Mouse (Mus musculus) brown adipose tissue, adult 24 weeks (tissue): ENCODE measurements around the gene Wdhd1. TPM values are rescaled to one million over a fixed set of nuclear protein-coding genes. Genes with fewer than 3 reads are reported as not detected.
"Not testable (repeated sequence)": the region's sequence is repeated elsewhere in the genome, so short reads cannot be mapped to it uniquely, and the experiment has no call there.

Experiments used
- H3K27ac ChIP-seq: fragments of 200-500 bp; replicated peaks from 2 replicates; pipeline ENCODE4 v1.5.1; 2012; ENCODE audit warnings: low read depth, mild to moderate bottlenecking, low read length
- H3K4me1 ChIP-seq: fragments of 200-500 bp; 2 replicates; pipeline ENCODE4 v1.6.1; 2012; ENCODE audit warnings: low read length, mixed read lengths; ENCODE audit not compliant: control insufficient read depth, insufficient read depth, insufficient read length
- H3K4me3 ChIP-seq: fragments of 200-500 bp; 2 replicates; pipeline ENCODE4 v1.5.1; 2012; ENCODE audit warnings: low read depth, mild to moderate bottlenecking, low read length, moderate library complexity; ENCODE audit not compliant: insufficient read depth
- polyA plus RNA-seq: library from polyadenylated mRNA; stranded (reverse); fragments of >200 nt; gene quantifications from 2 replicates; pipeline ENCODE4 v1.2.4, GENCODE M21; 2012; ENCODE audit not compliant: missing spikeins, insufficient read depth, insufficient read length

The Wdhd1 gene
- 3.2 TPM in 1 of 2 replicates, not detected in the other for polyA plus RNA-seq

GRCm38 (mm10) chr14:47276637-47277393, at the start of gene Wdhd1, which contains the start of gene Socs4:
Gene Wdhd1, minus strand, starts transcription at chr14:47276857.
Gene Socs4, plus strand, starts transcription at chr14:47276931.
- H3K27ac ChIP-seq, result peak within 1 kb of the TSS; percentile 88

GRCm38 (mm10) chr14:47325965-47326761, 49.5 kb upstream of the Wdhd1 start:
- no peaks in the 10 kb centered on the region for H3K4me1 ChIP-seq
- no peak overlapping the region for H3K4me3 ChIP-seq
- H3K27ac ChIP-seq, result no peak overlapping the region

More at GRCm38 (mm10) chr14:47276637-47277393, at the start of gene Wdhd1, which contains the start of gene Socs4:
- H3K4me3 ChIP-seq, result peak within 1 kb of the TSS; percentile 84
- H3K4me1 ChIP-seq, result no peaks in the 10 kb centered on the region

GRCm38 (mm10) chr14:47321581-47321980, 44.9 kb upstream of the Wdhd1 start:
- not testable (repeated sequence) for H3K4me1 ChIP-seq, H3K27ac ChIP-seq, H3K4me3 ChIP-seq

GRCm38 (mm10) chr14:47319362-47319761, 42.7 kb upstream of the Wdhd1 start:
- H3K4me1 ChIP-seq, result no peaks in the 10 kb centered on the region
- H3K4me3 ChIP-seq, result no peak overlapping the region
- H3K27ac ChIP-seq, result no peak overlapping the region

- no peaks in the 10 kb centered on the region for H3K4me1 ChIP-seq
- no peak overlapping the region for H3K4me3 ChIP-seq
- no peak overlapping the region for H3K27ac ChIP-seq
These were observed 33.9 kb upstream of the Wdhd1 start for GRCm38 (mm10) chr14:47310342-47311181.

- Histone ChIP-seq H3K27ac (no peak overlapping the region), H3K4me1 (peaks cover 6% of the 10 kb centered on the region; the same call in 1 of the 2 replicates), H3K4me3 (no peak overlapping the region)
These were observed 32.4 kb upstream of the Wdhd1 start for GRCm38 (mm10) chr14:47309061-47309460.

GRCm38 (mm10) chr14:47307669-47308068, 31.0 kb upstream of the Wdhd1 start:
- Histone ChIP-seq H3K4me1 (peaks cover 11% of the 10 kb centered on the region), H3K27ac (no peak overlapping the region), H3K4me3 (no peak overlapping the region)

- H3K4me1 ChIP-seq, result peaks cover 12% of the 10 kb centered on the region
- H3K27ac ChIP-seq, result no peak overlapping the region
- no peak overlapping the region for H3K4me3 ChIP-seq
These were observed 29.3 kb upstream of the Wdhd1 start for GRCm38 (mm10) chr14:47305933-47306332.

- Histone ChIP-seq H3K4me1 (peaks cover 14% of the 10 kb centered on the region), H3K4me3 (no peak overlapping the region), H3K27ac (no peak overlapping the region)
These were observed 28.3 kb upstream of the Wdhd1 start for GRCm38 (mm10) chr14:47304814-47305405.

- no peak overlapping the region for H3K27ac ChIP-seq
- H3K4me1 ChIP-seq, result peaks cover 16% of the 10 kb centered on the region
- H3K4me3 ChIP-seq, result no peak overlapping the region
These were observed 26.4 kb upstream of the Wdhd1 start for GRCm38 (mm10) chr14:47302885-47303680.

GRCm38 (mm10) chr14:47298819-47299261, 22.2 kb upstream of the Wdhd1 start:
- Histone ChIP-seq H3K4me3 (peak overlapping the region; percentile 100), H3K4me1 (peaks cover 10% of the 10 kb centered on the region), H3K27ac (peak overlapping the region; percentile 68)

GRCm38 (mm10) chr14:47298408-47298792, 21.7 kb upstream of the Wdhd1 start:
- peak overlapping the region; percentile 100 for H3K4me3 ChIP-seq

GRCm38 (mm10) chr14:47297785-47298407, 21.2 kb upstream of the Wdhd1 start, which contains the start of gene Mapk1ip1l:
Gene Mapk1ip1l, plus strand, starts transcription at chr14:47298266.
- H3K4me1 ChIP-seq, result peaks cover 6% of the 10 kb centered on the region
- peak within 1 kb of the TSS; percentile 100 for H3K4me3 ChIP-seq
- peak within 1 kb of the TSS; percentile 99 for H3K27ac ChIP-seq

More at GRCm38 (mm10) chr14:47298408-47298792, 21.7 kb upstream of the Wdhd1 start:
- Histone ChIP-seq H3K4me1 (peaks cover 10% of the 10 kb centered on the region), H3K27ac (peak overlapping the region; percentile 99)
